Mouse (Mus musculus) liver, embryonic 15.5 days (tissue): ENCODE results near the gene Fam43b. TPM values are rescaled to one million over a fixed set of nuclear protein-coding genes. Genes with fewer than 3 reads are reported as not detected.
"Not testable (repeated sequence)": the region's sequence is repeated elsewhere in the genome, so short reads cannot be mapped to it uniquely, and the experiment has no call there.

Experiments
- ATAC-seq: fragments of 200-750 bp; cut with Nextera tagmentation; 2 replicates; pipeline ENCODE4 v1.8.0; 2017; ENCODE audit warnings: moderate number of reproducible peaks, mild to moderate bottlenecking, moderate library complexity; ENCODE audit not compliant: insufficient read depth
- H3K27ac ChIP-seq: fragments of 300-500 bp; sonication (generic); replicated peaks from 2 replicates; pipeline ENCODE4 v1.5.1; 2015; ENCODE audit warnings: mild to moderate bottlenecking, inconsistent platforms
- H3K27me3 ChIP-seq: fragments of 300-500 bp; sonication (generic); 2 replicates; pipeline ENCODE4 v1.6.1; 2015; ENCODE audit warnings: mild to moderate bottlenecking, inconsistent platforms
- H3K36me3 ChIP-seq: fragments of 300-500 bp; sonication (generic); replicated peaks from 2 replicates; pipeline ENCODE4 v1.6.1; 2015; ENCODE audit warnings: moderate library complexity, mild to moderate bottlenecking, inconsistent platforms
- H3K4me1 ChIP-seq: fragments of 300-500 bp; sonication (generic); replicated peaks from 2 replicates; pipeline ENCODE4 v1.6.1; 2015; ENCODE audit warnings: inconsistent platforms
- H3K4me2 ChIP-seq: fragments of 300-500 bp; sonication (generic); 2 replicates; pipeline ENCODE4 v1.6.1; 2015; ENCODE audit warnings: moderate library complexity, mild to moderate bottlenecking, inconsistent platforms
- H3K4me3 ChIP-seq: fragments of 300-500 bp; sonication (generic); replicated peaks from 2 replicates; pipeline ENCODE4 v1.5.1; 2015; ENCODE audit warnings: mild to moderate bottlenecking, inconsistent platforms
- H3K9ac ChIP-seq: fragments of 300-500 bp; sonication (generic); 2 replicates; pipeline ENCODE4 v1.6.1; 2015; ENCODE audit warnings: moderate library complexity, mild to moderate bottlenecking, inconsistent platforms
- H3K9me3 ChIP-seq: fragments of 300-500 bp; sonication (generic); replicated peaks from 2 replicates; pipeline ENCODE4 v1.6.1; 2016; ENCODE audit warnings: inconsistent platforms
- WGBS: fragments of 180-500 bp; shearing (Covaris S2); methylation state at CpG from one replicate; pipeline ENCODE4 v1.1.7; 2015; ENCODE audit warnings: mixed read lengths; ENCODE audit not compliant: insufficient replicate concordance; 5-methylcytosine and 5-hydroxymethylcytosine counted together
- polyA plus RNA-seq: library from polyadenylated mRNA; unstranded; fragments of >200 nt; fragmentation: Nextera tagmentation; extraction: Ambion mirVana; gene quantifications from 2 replicates; pipeline ENCODE4 v1.2.1, GENCODE M21; 2015

Fam43b gene
- polyA plus RNA-seq: not detected in 2 replicates

DNA sequence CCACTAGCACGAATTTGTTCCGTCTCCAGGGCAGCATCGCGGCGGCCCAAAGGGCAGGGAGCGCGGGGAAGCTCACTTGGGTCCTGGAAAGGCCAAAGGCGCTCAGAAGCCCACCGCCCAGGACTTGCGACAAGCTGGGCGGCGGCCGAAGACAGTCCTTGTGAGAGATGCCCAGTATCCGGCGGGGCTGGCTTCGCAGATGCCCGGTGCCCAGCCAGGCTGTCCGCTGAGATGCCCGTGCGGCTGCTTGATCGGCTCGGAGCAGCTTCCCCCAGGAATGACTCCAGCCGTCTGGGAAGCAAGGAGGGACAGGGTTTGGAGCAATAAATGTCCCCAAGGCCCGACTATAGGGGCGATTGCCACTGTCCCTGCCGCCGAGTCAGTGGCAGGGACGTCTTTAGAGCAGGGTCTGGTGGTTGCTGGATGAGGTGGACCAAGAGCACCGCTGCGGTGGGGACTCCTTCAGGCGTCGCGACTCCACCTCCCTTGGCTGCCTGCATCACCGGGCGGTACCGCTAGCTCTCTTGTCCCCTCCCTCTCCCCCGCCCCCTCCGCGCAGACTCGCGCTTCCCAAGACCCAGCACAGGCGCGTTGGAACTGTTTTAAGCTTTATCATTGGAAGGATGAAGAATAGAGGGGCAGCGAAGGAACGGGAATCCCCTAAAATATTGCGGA is at the start of gene Fam43b:
TSS of gene Fam43b (minus strand) at position 558 of the 675 bp plus-strand sequence.
- ATAC-seq: no peak
- H3K27ac ChIP-seq: no peak within 1 kb of the TSS
- no peak within 1 kb of the TSS for H3K4me3 ChIP-seq
- WGBS: under 1% methylated on average over 46 of the region's 46 CpGs
- H3K9ac ChIP-seq: no peak within 1 kb of the TSS
- peak within 1 kb of the TSS; percentile 3; the same call in 1 of the 2 replicates for H3K4me2 ChIP-seq
- no peaks in the 10 kb centered on the region for H3K9me3 ChIP-seq
- H3K27me3 ChIP-seq: peaks cover 79% of the 10 kb centered on the region
- no peaks in the 10 kb centered on the region for H3K36me3 ChIP-seq
- peaks cover 6% of the 10 kb centered on the region; the same call in 1 of the 2 replicates for H3K4me1 ChIP-seq

DNA sequence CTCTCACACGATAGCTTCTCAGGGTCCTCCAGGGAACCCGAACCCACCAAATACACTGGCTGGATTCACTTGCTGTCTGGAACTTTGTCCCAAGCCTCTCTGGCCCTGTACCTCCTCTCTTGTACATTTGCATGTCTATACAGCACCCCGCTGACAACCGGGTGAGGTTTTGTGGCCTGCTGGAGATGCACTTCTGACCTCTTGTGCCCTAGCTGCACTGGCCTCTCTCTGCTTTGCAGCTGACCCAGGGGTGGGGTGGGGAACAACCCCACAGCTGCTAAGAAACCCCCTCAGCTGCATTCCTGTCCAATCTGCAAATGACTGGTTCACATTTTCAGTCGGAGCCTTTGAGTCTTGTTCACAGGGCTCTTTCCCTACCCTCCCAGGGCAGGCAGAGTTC is 48.6 kb upstream of the Fam43b start:
- Histone ChIP-seq H3K9me3 (no peaks in the 10 kb centered on the region), H3K36me3 (peaks cover 13% of the 10 kb centered on the region; the same call in 1 of the 2 replicates), H3K27me3 (peaks cover 47% of the 10 kb centered on the region), H3K4me2 (no peak overlapping the region), H3K27ac (no peak overlapping the region), H3K9ac (no peak overlapping the region), H3K4me3 (no peak overlapping the region), H3K4me1 (no peaks in the 10 kb centered on the region; the same call in 1 of the 2 replicates)
- no peak for ATAC-seq
- 24% methylated on average over 5 of the region's 5 CpGs for WGBS

GRCm38 (mm10) chr4:138440062-138440461 is 43.7 kb upstream of the Fam43b start:
- H3K27ac ChIP-seq: no peak overlapping the region
- H3K4me1 ChIP-seq: peaks cover 11% of the 10 kb centered on the region
- no peaks in the 10 kb centered on the region for H3K9me3 ChIP-seq
- 36% methylated on average over 3 of the region's 3 CpGs for WGBS
- no peak for ATAC-seq
- H3K27me3 ChIP-seq: peaks cover 11% of the 10 kb centered on the region; the same call in 1 of the 2 replicates
- peaks cover 48% of the 10 kb centered on the region for H3K36me3 ChIP-seq
- H3K4me3 ChIP-seq: no peak overlapping the region
- no peak overlapping the region for H3K4me2 ChIP-seq
- H3K9ac ChIP-seq: no peak overlapping the region

DNA sequence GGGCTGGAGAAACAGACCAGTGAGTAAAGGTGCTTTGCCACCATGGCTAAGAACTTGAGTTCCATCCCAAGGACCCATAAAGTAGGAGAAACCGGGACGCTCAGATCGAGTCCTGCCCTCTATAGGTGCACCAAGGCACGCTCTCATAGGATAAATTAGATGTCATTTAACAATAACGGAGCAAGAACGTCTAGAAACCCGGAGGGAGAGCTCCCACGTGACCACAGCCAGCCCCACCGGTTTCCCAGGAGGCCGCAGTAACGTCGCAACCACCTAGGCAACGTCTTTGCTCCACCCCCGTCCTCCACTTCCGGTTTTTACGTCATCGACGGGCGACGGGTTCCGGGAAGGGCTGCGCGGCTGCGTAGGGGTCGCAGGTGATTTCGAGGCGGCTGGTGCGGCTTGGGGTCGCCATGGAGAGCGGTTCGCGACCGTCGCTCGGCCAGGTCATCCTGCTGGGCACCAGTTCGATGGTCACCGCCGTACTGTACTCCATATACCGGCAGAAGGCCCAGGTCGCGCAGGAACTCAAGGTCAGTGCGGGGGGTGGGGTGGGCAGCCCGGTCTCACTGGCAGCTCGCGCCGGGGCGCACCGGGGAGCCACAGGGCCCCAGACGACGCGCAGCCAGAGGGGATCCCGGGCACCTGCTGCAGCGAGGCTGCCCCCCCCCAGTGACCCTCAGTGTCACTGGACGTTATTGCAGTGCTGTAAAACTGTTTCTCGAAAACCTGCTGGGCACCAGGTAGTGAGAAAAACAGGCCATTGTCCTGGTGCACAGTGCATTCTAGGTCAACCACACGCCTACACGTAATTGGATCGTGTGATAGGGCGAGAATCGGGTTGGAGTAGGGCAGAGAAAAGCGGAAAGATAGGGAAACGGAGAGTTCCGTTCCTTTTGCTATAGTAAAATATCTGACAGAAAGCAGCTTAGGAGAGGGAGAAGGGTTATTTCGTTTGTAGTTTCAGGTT is 38.3 kb upstream of the Fam43b start, which contains the start of gene Mul1:
TSS of gene Mul1 (plus strand) at position 325 of the 970 bp plus-strand sequence.
- Histone ChIP-seq H3K9me3 (no peaks in the 10 kb centered on the region), H3K27ac (peak within 1 kb of the TSS; percentile 67), H3K4me3 (peak within 1 kb of the TSS; percentile 94), H3K9ac (peak within 1 kb of the TSS; percentile 84), H3K4me1 (peaks cover 19% of the 10 kb centered on the region), H3K4me2 (peak within 1 kb of the TSS; percentile 85), H3K36me3 (peaks cover 33% of the 10 kb centered on the region), H3K27me3 (peaks cover 20% of the 10 kb centered on the region; the same call in 1 of the 2 replicates)
- under 1% methylated on average over 64 of the region's 64 CpGs for WGBS
- peak; percentile 83 for ATAC-seq

- Histone ChIP-seq H3K4me2 (no peak overlapping the region), H3K4me1 (peaks cover 19% of the 10 kb centered on the region), H3K9ac (no peak overlapping the region), H3K9me3 (no peaks in the 10 kb centered on the region), H3K27me3 (peaks cover 20% of the 10 kb centered on the region; the same call in 1 of the 2 replicates), H3K36me3 (no peaks in the 10 kb centered on the region; the same call in 1 of the 2 replicates), H3K27ac (no peak overlapping the region), H3K4me3 (no peak overlapping the region)
- no peak for ATAC-seq
- 40% methylated on average over 8 of the region's 8 CpGs for WGBS
These were observed 35.0 kb upstream of the Fam43b start for GRCm38 (mm10) chr4:138431340-138431739.

GRCm38 (mm10) chr4:138429778-138430177 is 33.5 kb upstream of the Fam43b start:
- Histone ChIP-seq H3K4me2 (no peak overlapping the region), H3K27ac (no peak overlapping the region), H3K4me3 (no peak overlapping the region), H3K9me3 (no peaks in the 10 kb centered on the region), H3K4me1 (peaks cover 6% of the 10 kb centered on the region), H3K27me3 (peaks cover 20% of the 10 kb centered on the region; the same call in 1 of the 2 replicates), H3K9ac (no peak overlapping the region), H3K36me3 (no peaks in the 10 kb centered on the region)
- 26% methylated on average over 3 of the region's 3 CpGs for WGBS
- ATAC-seq: no peak

GRCm38 (mm10) chr4:138426778-138427705 is 30.7 kb upstream of the Fam43b start:
- H3K9me3 ChIP-seq: no peaks in the 10 kb centered on the region
- no peak overlapping the region; the same call in 1 of the 2 replicates for H3K4me2 ChIP-seq
- ATAC-seq: no peak
- WGBS: 34% methylated on average over 22 of the region's 22 CpGs
- H3K4me3 ChIP-seq: no peak overlapping the region
- peaks cover 11% of the 10 kb centered on the region; the same call in 1 of the 2 replicates for H3K27me3 ChIP-seq
- H3K27ac ChIP-seq: no peak overlapping the region
- H3K4me1 ChIP-seq: no peaks in the 10 kb centered on the region
- no peaks in the 10 kb centered on the region for H3K36me3 ChIP-seq
- no peak overlapping the region for H3K9ac ChIP-seq

DNA sequence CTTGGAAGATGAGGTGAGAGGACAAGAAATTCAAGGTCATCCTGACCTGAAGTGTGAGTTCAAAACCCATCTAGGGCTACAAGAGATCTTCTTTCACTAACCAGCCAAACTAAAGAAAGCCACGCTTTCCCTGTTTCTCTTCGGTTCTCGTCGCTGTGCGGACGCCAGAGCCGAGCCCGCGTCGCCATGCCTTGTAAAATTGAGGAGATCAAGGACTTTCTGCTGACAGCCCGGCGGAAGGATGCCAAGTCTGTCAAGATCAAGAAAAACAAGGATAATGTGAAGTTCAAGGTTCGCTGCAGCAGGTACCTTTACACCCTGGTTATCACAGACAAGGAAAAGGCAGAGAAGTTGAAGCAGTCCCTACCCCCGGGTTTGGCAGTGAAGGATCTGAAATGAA is 29.3 kb upstream of the Fam43b start:
- H3K4me3 ChIP-seq, H3K9me3 ChIP-seq, H3K4me2 ChIP-seq, H3K27me3 ChIP-seq, H3K27ac ChIP-seq, H3K9ac ChIP-seq, H3K4me1 ChIP-seq, ATAC-seq, H3K36me3 ChIP-seq: not testable (repeated sequence)
- WGBS: 76% methylated on average over 14 of the region's 14 CpGs

- 67% methylated on average over 6 of the region's 6 CpGs for WGBS
- H3K4me3 ChIP-seq: no peak overlapping the region
- H3K27me3 ChIP-seq: peaks cover 15% of the 10 kb centered on the region; the same call in 1 of the 2 replicates
- no peaks in the 10 kb centered on the region for H3K9me3 ChIP-seq
- ATAC-seq: no peak
- H3K4me1 ChIP-seq: no peaks in the 10 kb centered on the region
- H3K36me3 ChIP-seq: no peaks in the 10 kb centered on the region
- H3K4me2 ChIP-seq: no peak overlapping the region
- no peak overlapping the region for H3K9ac ChIP-seq
- no peak overlapping the region for H3K27ac ChIP-seq
These were observed 28.7 kb upstream of the Fam43b start for GRCm38 (mm10) chr4:138425028-138425427.

DNA sequence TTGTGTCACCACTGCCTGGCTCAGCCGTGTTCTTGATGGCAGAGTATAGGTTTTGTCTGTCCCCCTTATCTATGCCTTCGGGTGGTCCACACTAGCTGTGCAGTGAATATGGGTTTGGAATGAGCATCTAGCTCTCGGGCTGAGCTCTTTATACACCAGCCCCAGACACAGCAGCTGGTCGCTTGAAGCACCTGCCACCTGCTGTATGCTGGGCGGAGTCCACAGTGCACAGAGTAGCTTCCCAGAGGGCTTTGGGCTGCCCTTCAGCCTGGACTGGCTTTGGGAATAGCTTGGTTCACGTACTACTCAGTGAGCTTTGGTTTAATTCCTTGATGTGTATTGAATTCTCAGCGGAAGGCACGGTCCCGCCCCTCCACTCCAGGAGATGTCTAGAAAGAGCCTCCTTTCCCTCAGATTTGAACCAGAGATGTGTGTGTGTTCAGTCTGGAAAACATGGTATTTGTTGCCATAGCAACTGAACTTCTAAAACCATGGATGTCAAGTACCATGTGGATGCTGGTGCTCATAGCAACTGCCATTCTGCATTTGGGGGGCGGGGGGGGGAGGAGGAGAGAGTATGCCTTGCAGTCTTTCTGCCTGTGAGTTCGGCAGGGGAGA is 22.1 kb upstream of the Fam43b start:
- Histone ChIP-seq H3K9ac (no peak overlapping the region), H3K27me3 (peaks cover 54% of the 10 kb centered on the region), H3K9me3 (no peaks in the 10 kb centered on the region), H3K36me3 (no peaks in the 10 kb centered on the region), H3K4me3 (no peak overlapping the region), H3K27ac (no peak overlapping the region), H3K4me2 (no peak overlapping the region), H3K4me1 (no peaks in the 10 kb centered on the region)
- no peak for ATAC-seq
- 48% methylated on average over 11 of the region's 11 CpGs for WGBS
